Mouse (Mus musculus) lung, postnatal 0 days (tissue): ENCODE measurements at regions not wholly inside any gene's neighbourhood (a gene's known extent, or its start where the extent isn't known, plus 50 kb on each side); places are given as distances from the start of the nearest gene placed in this dataset.
A peak's percentile ranks its signal among the peaks of the same experiment; 100 is the strongest.

Experiments
- ATAC-seq: fragments of 200-750 bp; cut with Nextera tagmentation; 2 replicates; pipeline ENCODE4 v1.8.0; 2017; ENCODE audit warnings: moderate library complexity
- DNase-seq: peaks from one replicate; pipeline ENCODE4 v3.0.0-alpha.2; 2016; ENCODE audit warnings: low spot score
- H3K27ac ChIP-seq: fragments of 300-500 bp; sonication (generic); 2 replicates; pipeline ENCODE4 v1.5.1; 2014; ENCODE audit warnings: antibody characterized with exemption, mild to moderate bottlenecking, low read length, mixed read lengths
- H3K27me3 ChIP-seq: fragments of 300-500 bp; sonication (generic); replicated peaks from 2 replicates; pipeline ENCODE4 v1.6.1; 2014; ENCODE audit warnings: low read length, mixed read lengths; ENCODE audit not compliant: insufficient read depth
- H3K36me3 ChIP-seq: fragments of 300-500 bp; sonication (generic); 2 replicates; pipeline ENCODE4 v1.6.1; 2014; ENCODE audit warnings: low read length, mixed read lengths; ENCODE audit not compliant: insufficient read depth
- H3K4me1 ChIP-seq: fragments of 300-500 bp; sonication (generic); 2 replicates; pipeline ENCODE4 v1.6.1; 2014; ENCODE audit warnings: antibody characterized with exemption, low read depth, low read length, mixed read lengths; ENCODE audit not compliant: insufficient read depth
- H3K4me2 ChIP-seq: fragments of 300-500 bp; sonication (generic); replicated peaks from 2 replicates; pipeline ENCODE4 v1.6.1; 2014; ENCODE audit warnings: low read depth, mild to moderate bottlenecking, low read length, moderate library complexity, mixed read lengths
- H3K4me3 ChIP-seq: fragments of 300-500 bp; sonication (generic); 2 replicates; pipeline ENCODE4 v1.5.1; 2014; ENCODE audit warnings: low read depth, low read length
- H3K9ac ChIP-seq: fragments of 300-500 bp; sonication (generic); replicated peaks from 2 replicates; pipeline ENCODE4 v1.6.1; 2014; ENCODE audit warnings: low read depth, mild to moderate bottlenecking
- H3K9me3 ChIP-seq: fragments of 300-500 bp; sonication (generic); 2 replicates; pipeline ENCODE4 v1.6.1; 2016; ENCODE audit warnings: low read length, mixed read lengths
- CTCF ChIP-seq: IDR thresholded peaks from 2 replicates; pipeline ENCODE4 v1.5.1; 2016; ENCODE audit warnings: antibody characterized with exemption, mild to moderate bottlenecking
- EP300 ChIP-seq: IDR thresholded peaks from 2 replicates; pipeline ENCODE4 v1.6.1; 2016; ENCODE audit warnings: antibody characterized with exemption, mild to moderate bottlenecking, control low read depth
- WGBS: fragments of 180-500 bp; shearing (Covaris S2); extraction: QIAGEN DNeasy Blood & Tissue Kit; methylation state at CpG from one replicate; pipeline ENCODE4 v1.1.7; 2014; 5-methylcytosine and 5-hydroxymethylcytosine counted together

GRCm38 (mm10) chr5:15854752-15855151 is 79.7 kb upstream of the Cacna2d1 start:
- Histone ChIP-seq H3K36me3 (no peaks in the 10 kb centered on the region), H3K9me3 (no peaks in the 10 kb centered on the region), H3K4me3 (no peak overlapping the region), H3K27me3 (no peaks in the 10 kb centered on the region), H3K27ac (no peak overlapping the region), H3K9ac (no peak overlapping the region), H3K4me1 (no peaks in the 10 kb centered on the region), H3K4me2 (no peak overlapping the region)
- DNase-seq (no peak), ATAC-seq (no peak)
- TF ChIP-seq CTCF (no peak), EP300 (no peak)
- WGBS: 47% methylated on average over 1 of the region's 1 CpGs

- H3K4me2 ChIP-seq: no peak overlapping the region
- no peak overlapping the region for H3K27ac ChIP-seq
- ATAC-seq: peak; percentile 25; the same call in 1 of the 2 replicates
- no peaks in the 10 kb centered on the region for H3K36me3 ChIP-seq
- H3K4me1 ChIP-seq: no peaks in the 10 kb centered on the region
- H3K9ac ChIP-seq: no peak overlapping the region
- 41% methylated on average over 1 of the region's 1 CpGs for WGBS
- no peak for TF ChIP-seq EP300
- no peak for TF ChIP-seq CTCF
- no peaks in the 10 kb centered on the region for H3K27me3 ChIP-seq
- H3K9me3 ChIP-seq: no peaks in the 10 kb centered on the region
- H3K4me3 ChIP-seq: no peak overlapping the region
- DNase-seq: no peak
These were observed 77.5 kb upstream of the Cacna2d1 start for GRCm38 (mm10) chr5:15857034-15857433.

GRCm38 (mm10) chr5:15874065-15874464 is 60.4 kb upstream of the Cacna2d1 start:
- WGBS: 67% methylated on average over 3 of the region's 3 CpGs
- DNase-seq (no peak), ATAC-seq (no peak)
- H3K27ac ChIP-seq: no peak overlapping the region
- H3K9me3 ChIP-seq: no peaks in the 10 kb centered on the region
- no peak overlapping the region for H3K4me2 ChIP-seq
- no peak overlapping the region for H3K9ac ChIP-seq
- H3K4me1 ChIP-seq: no peaks in the 10 kb centered on the region
- no peaks in the 10 kb centered on the region for H3K27me3 ChIP-seq
- H3K36me3 ChIP-seq: no peaks in the 10 kb centered on the region
- no peak overlapping the region for H3K4me3 ChIP-seq
- TF ChIP-seq CTCF (no peak), EP300 (no peak)

- Histone ChIP-seq H3K4me2 (no peak overlapping the region), H3K36me3 (no peaks in the 10 kb centered on the region), H3K9me3 (no peaks in the 10 kb centered on the region), H3K27ac (no peak overlapping the region), H3K9ac (no peak overlapping the region), H3K4me3 (no peak overlapping the region), H3K27me3 (no peaks in the 10 kb centered on the region), H3K4me1 (no peaks in the 10 kb centered on the region)
- ATAC-seq (no peak), DNase-seq (no peak)
- no peak for TF ChIP-seq EP300
- no peak for TF ChIP-seq CTCF
These were observed 51.5 kb upstream of the Cacna2d1 start for GRCm38 (mm10) chr5:15883004-15883403.
